Mouse (Mus musculus) spleen, adult 2 months (tissue): ENCODE data around the gene Vopp1.

Source experiments
- CTCF ChIP-seq: fragments of 200-500 bp; IDR thresholded peaks from 2 replicates; pipeline ENCODE4 v1.5.1; 2011; ENCODE audit warnings: mild to moderate bottlenecking, inconsistent platforms; ENCODE audit not compliant: insufficient read depth, insufficient read length, insufficient replicate concordance; ENCODE audit errors: extremely low read depth
- POLR2A ChIP-seq: fragments of 200-500 bp; IDR thresholded peaks from 2 replicates; pipeline ENCODE4 v1.6.1; 2011; ENCODE audit warnings: low read depth, low read length, inconsistent platforms

DNA sequence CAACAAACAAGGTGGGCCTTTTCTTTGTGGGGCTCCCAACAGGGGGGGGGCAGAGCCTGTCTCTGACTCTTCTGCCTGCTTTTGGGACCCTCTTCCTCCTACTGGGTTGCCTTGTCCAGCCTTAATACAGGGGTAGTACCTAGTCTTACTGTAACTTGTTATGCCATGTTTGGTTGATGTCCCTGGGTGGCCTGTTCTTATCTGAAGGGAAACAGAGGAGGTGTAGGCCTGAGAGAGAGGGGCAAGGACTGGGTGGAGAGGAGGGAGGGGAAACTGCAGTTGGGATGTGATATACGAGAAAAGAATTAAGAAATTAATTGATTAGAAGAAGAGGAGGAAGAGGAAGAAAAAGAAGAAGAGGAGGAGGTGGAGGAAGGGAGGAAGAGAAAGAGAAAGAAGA, 58.7 kb downstream of the Vopp1 start:
- TF ChIP-seq POLR2A: no peak
- TF ChIP-seq CTCF: no peak
